Mouse (Mus musculus) stomach, postnatal 0 days (tissue): Measurements from ENCODE around the gene Plcl2. TPM values are rescaled to one million over a fixed set of nuclear protein-coding genes. Genes with fewer than 3 reads are reported as not detected.
A peak's percentile ranks its signal among the peaks of the same experiment; 100 is the strongest.
"Not testable (repeated sequence)": the region's sequence is repeated elsewhere in the genome, so short reads cannot be mapped to it uniquely, and the experiment has no call there.

Source experiments
- ATAC-seq: fragments of 200-750 bp; cut with Nextera tagmentation; 2 replicates; pipeline ENCODE4 v1.8.0; 2017; ENCODE audit not compliant: low FRiP score, low TSS enrichment
- DNase-seq: peaks from one replicate; pipeline ENCODE4 v3.0.0-alpha.2; 2016; ENCODE audit warnings: low spot score
- H3K27ac ChIP-seq: fragments of 300-500 bp; sonication (generic); replicated peaks from 2 replicates; pipeline ENCODE4 v1.5.1; 2014; ENCODE audit warnings: mild to moderate bottlenecking, control low read depth
- H3K27me3 ChIP-seq: fragments of 300-500 bp; sonication (generic); 2 replicates; pipeline ENCODE4 v1.6.1; 2014; ENCODE audit warnings: low read length; ENCODE audit not compliant: control insufficient read depth, insufficient read depth
- H3K36me3 ChIP-seq: fragments of 300-500 bp; sonication (generic); 2 replicates; pipeline ENCODE4 v1.6.1; 2014; ENCODE audit warnings: low read length, mixed read lengths; ENCODE audit not compliant: control insufficient read depth, insufficient read depth
- H3K4me1 ChIP-seq: fragments of 300-500 bp; sonication (generic); replicated peaks from 2 replicates; pipeline ENCODE4 v1.6.1; 2014; ENCODE audit warnings: antibody characterized with exemption; ENCODE audit not compliant: control insufficient read depth, insufficient read depth
- H3K4me2 ChIP-seq: fragments of 300-500 bp; sonication (generic); replicated peaks from 2 replicates; pipeline ENCODE4 v1.6.1; 2014; ENCODE audit warnings: low read depth, mild to moderate bottlenecking, control low read depth, moderate library complexity
- H3K4me3 ChIP-seq: fragments of 300-500 bp; sonication (generic); 2 replicates; pipeline ENCODE4 v1.5.1; 2014; ENCODE audit warnings: low read depth, low read length, control low read depth
- H3K9ac ChIP-seq: fragments of 300-500 bp; sonication (generic); 2 replicates; pipeline ENCODE4 v1.6.1; 2014; ENCODE audit warnings: mild to moderate bottlenecking, low read length, control low read depth, mixed read lengths
- H3K9me3 ChIP-seq: fragments of 300-500 bp; sonication (generic); 2 replicates; pipeline ENCODE4 v1.6.1; 2016; ENCODE audit warnings: low read length; ENCODE audit not compliant: control insufficient read depth
- CTCF ChIP-seq: IDR thresholded peaks from 2 replicates; pipeline ENCODE4 v1.5.1; 2016; ENCODE audit warnings: antibody characterized with exemption, low read depth, mild to moderate bottlenecking, moderate library complexity
- EP300 ChIP-seq: optimal IDR thresholded peaks from 2 replicates; pipeline ENCODE3; 2016; ENCODE audit warnings: antibody characterized with exemption
- WGBS: fragments of 180-500 bp; shearing (Covaris S2); extraction: QIAGEN DNeasy Blood & Tissue Kit; methylation state at CpG from one replicate; pipeline ENCODE4 v1.1.7; 2014; 5-methylcytosine and 5-hydroxymethylcytosine counted together
- polyA plus RNA-seq: library from polyadenylated mRNA; unstranded; fragments of >200 nt; fragmentation: Nextera tagmentation; extraction: Ambion mirVana; gene quantifications from 2 replicates; pipeline ENCODE4 v1.2.1, GENCODE M21; 2015

Gene Plcl2
- polyA plus RNA-seq, 1 experiment from 2014 or later, result 2.3 TPM

GRCm38 (mm10) chr17:50627658-50628057 is 118.5 kb downstream of the Plcl2 start:
- Histone ChIP-seq H3K36me3 (no peaks in the 10 kb centered on the region), H3K4me3 (no peak overlapping the region), H3K27ac (no peak overlapping the region), H3K27me3 (no peaks in the 10 kb centered on the region), H3K9ac (no peak overlapping the region), H3K4me2 (no peak overlapping the region), H3K9me3 (no peaks in the 10 kb centered on the region), H3K4me1 (no peaks in the 10 kb centered on the region)
- TF ChIP-seq EP300 (no peak), CTCF (no peak)
- ATAC-seq (peak; percentile 53; the same call in 1 of the 2 replicates), DNase-seq (no peak)
- 97% methylated on average over 3 of the region's 3 CpGs for WGBS

GRCm38 (mm10) chr17:50628716-50629115 is 119.5 kb downstream of the Plcl2 start:
- DNase-seq, result no peak
- H3K4me3 ChIP-seq, result no peak overlapping the region
- no peak overlapping the region for H3K4me2 ChIP-seq
- no peak overlapping the region for H3K9ac ChIP-seq
- no peaks in the 10 kb centered on the region for H3K27me3 ChIP-seq
- no peak for ATAC-seq
- H3K36me3 ChIP-seq, result no peaks in the 10 kb centered on the region
- no peak for TF ChIP-seq EP300
- peak; percentile 70 for TF ChIP-seq CTCF
- no peak overlapping the region for H3K27ac ChIP-seq
- H3K9me3 ChIP-seq, result no peaks in the 10 kb centered on the region
- H3K4me1 ChIP-seq, result no peaks in the 10 kb centered on the region

GRCm38 (mm10) chr17:50630992-50631391 is 121.8 kb downstream of the Plcl2 start:
- H3K9me3 ChIP-seq, DNase-seq, H3K4me2 ChIP-seq, H3K4me3 ChIP-seq, H3K36me3 ChIP-seq, H3K9ac ChIP-seq, ATAC-seq, H3K27ac ChIP-seq, H3K4me1 ChIP-seq, H3K27me3 ChIP-seq: not testable (repeated sequence)

GRCm38 (mm10) chr17:50634008-50634871 is 125.0 kb downstream of the Plcl2 start:
- ATAC-seq, result 0 out of 2 replicates have a peak, but pooled peaks have one; percentile 29
- no peaks in the 10 kb centered on the region for H3K36me3 ChIP-seq
- H3K4me1 ChIP-seq, result 0 out of 2 replicates have a peak, but pooled peaks cover 2% of the 10 kb centered on the region
- no peak overlapping the region for H3K4me2 ChIP-seq
- TF ChIP-seq CTCF (no peak), EP300 (no peak)
- no peak overlapping the region for H3K4me3 ChIP-seq
- H3K9me3 ChIP-seq, result no peaks in the 10 kb centered on the region
- no peaks in the 10 kb centered on the region for H3K27me3 ChIP-seq
- H3K27ac ChIP-seq, result 0 out of 2 replicates have a peak overlapping the region, but pooled peaks have one; percentile 8
- H3K9ac ChIP-seq, result no peak overlapping the region
- no peak for DNase-seq
- 59% methylated on average over 7 of the region's 7 CpGs for WGBS

GRCm38 (mm10) chr17:50635961-50636585 is 126.9 kb downstream of the Plcl2 start:
- DNase-seq, result no peak
- H3K27ac ChIP-seq, result no peak overlapping the region
- H3K36me3 ChIP-seq, result no peaks in the 10 kb centered on the region
- 61% methylated on average over 8 of the region's 8 CpGs for WGBS
- H3K4me2 ChIP-seq, result no peak overlapping the region
- no peak overlapping the region for H3K9ac ChIP-seq
- no peaks in the 10 kb centered on the region for H3K27me3 ChIP-seq
- H3K4me3 ChIP-seq, result no peak overlapping the region
- no peak for ATAC-seq
- 0 out of 2 replicates have a peak, but pooled peaks cover 2% of the 10 kb centered on the region for H3K4me1 ChIP-seq
- TF ChIP-seq EP300, result no peak
- no peak for TF ChIP-seq CTCF
- no peaks in the 10 kb centered on the region for H3K9me3 ChIP-seq

- Histone ChIP-seq H3K9ac (no peak overlapping the region), H3K9me3 (no peaks in the 10 kb centered on the region), H3K4me3 (no peak overlapping the region), H3K36me3 (no peaks in the 10 kb centered on the region), H3K4me2 (no peak overlapping the region), H3K4me1 (0 out of 2 replicates have a peak, but pooled peaks cover 2% of the 10 kb centered on the region), H3K27ac (no peak overlapping the region), H3K27me3 (no peaks in the 10 kb centered on the region)
- 86% methylated on average over 3 of the region's 3 CpGs for WGBS
- no peak for DNase-seq
- TF ChIP-seq EP300 (no peak), CTCF (no peak)
- no peak for ATAC-seq
Observed at GRCm38 (mm10) chr17:50638791-50639190, 129.6 kb downstream of the Plcl2 start.
